Mouse (Mus musculus): ENCODE results near the gene Slc5a6. TPM values are rescaled to one million over a fixed set of nuclear protein-coding genes. Genes with fewer than 3 reads are reported as not detected.

The Slc5a6 gene
- polyA plus RNA-seq (2015; fragmentation: Nextera tagmentation; extraction: Ambion mirVana), result 2.3 and 3.0 TPM in 2 replicates

DNA sequence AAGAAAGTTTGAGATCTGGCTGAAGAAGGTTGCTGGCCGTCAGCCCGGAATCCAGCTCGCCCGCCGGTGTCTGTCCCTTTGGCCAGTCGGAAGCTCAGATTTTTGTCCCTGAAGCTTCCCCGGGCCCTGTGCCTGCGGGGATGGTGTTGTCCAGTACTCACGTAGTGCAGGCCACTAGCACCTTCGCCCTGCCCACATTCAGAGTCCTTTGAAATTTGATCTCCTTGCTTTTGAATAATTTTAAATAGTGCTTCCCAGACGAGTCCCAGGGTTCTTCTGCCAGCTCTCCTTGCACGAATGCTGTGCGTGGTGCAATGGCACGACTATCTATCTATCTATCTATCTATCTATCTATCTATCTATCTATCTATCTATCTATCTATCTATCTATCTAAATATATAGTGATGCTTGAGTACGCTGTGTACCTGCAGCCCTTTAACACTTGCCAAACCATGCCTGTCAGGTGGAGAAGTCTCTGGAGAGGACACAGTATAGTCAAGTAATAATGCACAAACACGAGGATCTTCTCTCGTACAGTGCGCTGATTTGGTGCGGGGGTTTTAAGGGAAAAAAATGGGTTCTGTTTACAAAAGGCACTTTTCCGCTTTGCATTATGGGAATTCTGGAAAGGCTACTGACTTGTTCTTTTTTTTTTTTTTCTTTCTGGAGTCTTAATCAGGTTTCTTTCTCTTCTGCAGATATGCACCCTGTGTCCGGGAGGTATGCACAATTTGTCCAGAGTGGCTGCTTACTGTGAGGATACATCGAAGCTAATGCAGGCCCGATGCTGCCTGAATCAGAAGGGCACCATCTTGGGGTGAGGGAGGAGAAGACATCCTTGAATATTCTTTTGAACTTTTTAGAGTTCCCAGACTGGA, at the start of gene Slc5a6:
Slc5a6 (minus strand) TSS at position 162 of the 879 bp plus-strand sequence.

DNA sequence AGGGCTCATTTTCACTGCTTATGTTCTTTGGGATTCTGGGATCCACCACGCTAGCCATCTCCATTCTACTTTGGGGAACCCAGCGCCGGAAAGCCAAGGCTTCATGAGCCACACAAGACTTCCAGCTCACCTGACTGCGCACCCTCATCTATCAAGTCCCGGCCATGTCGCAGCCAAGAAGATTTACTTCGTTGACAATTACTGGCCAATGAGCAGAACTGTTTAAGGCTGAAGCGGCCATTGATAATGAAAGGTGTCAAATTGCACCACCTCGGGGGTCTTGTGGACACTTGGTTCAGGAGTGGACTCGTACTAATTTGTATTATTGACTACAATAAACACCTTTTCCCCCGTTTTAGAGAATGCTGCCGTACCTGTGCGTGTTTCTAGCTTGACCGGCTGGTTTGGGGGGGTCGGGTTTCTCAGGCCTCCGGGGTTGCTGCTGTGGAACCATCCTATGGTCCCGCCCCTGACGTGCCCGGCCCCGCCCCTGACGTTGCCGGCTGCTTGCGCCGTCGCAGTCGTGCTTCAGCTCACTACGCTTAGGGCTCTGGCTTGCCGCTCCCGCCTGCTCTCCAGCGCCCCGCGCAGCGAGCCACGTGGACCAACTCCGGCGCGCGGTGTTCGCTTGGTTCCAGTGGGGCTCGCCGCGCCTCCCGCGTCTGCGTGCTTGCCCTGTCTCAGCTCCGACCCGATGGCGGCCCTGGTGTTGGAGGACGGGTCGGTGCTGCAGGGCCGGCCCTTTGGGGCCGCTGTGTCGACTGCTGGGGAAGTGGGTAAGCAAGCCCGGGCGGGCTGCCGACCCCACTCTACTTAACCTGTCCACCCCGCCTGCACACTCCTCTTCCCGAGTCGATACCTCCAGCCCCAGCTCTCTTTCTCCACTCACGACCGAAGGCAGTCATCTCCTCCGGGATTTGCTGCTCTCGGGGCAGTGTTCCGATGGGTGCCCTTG, 5.8 kb upstream of the Slc5a6 start, which contains the start of gene Cad:
Cad (plus strand) TSS at position 520 of the 955 bp plus-strand sequence.

DNA sequence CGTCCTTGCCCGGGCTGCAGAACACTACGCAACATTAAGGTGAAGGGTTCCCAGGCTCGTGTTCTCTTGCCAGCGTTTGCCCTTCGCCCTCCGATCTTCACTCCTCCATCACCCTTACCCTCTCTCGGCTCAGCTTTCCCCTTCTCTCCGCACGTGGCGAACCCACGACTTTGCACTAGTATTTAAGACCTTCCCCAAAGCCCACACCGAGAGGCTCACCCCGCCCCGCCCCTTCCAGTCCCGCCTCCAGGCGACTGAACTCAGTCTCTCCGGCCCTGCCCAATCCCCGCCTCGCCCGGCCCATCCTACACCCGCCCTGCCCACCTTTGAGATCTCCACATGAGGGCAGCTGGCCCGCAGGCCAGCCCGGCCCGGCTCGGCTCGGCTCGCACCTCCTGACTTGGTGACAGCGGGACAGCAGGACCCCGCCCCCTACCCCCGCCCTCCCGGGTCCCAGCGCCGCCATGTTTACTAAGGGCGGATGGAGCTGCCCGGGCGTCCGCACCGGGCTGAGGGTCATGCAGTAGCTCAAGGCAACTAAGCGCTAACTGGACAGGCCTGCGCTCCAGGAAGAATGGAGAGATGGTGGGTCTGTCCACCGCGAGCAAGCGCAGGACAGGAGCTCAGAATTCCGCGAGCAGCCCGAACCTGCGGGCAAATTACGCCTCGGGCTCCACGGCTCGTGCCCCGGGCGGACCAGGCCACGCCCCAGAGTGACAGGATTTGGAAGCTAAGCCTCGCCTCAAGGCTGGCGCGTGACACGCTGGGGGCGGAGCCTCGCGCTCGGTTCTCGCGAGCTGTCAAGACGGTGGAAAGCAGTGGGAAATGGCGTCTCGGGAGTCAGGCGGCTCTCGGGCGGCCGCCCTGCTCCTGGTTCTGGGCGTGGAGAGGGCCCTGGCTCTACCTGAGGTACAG, 619 bp downstream of the Slc5a6 start, which contains the start of gene Atraid:
Atraid (plus strand) TSS at position 465 of the 915 bp plus-strand sequence.

Other genes with a start within 250 kb of the Slc5a6 start
- gene Mapre3, start 234.3 kb downstream of the Slc5a6 start, polyA plus RNA-seq (2015; fragmentation: Nextera tagmentation; extraction: Ambion mirVana), result 3.3 and 4.7 TPM in 2 replicates
- 23.9 and 27.9 TPM in 2 replicates for gene Tmem214, start 180.9 kb downstream of the Slc5a6 start, polyA plus RNA-seq (2015; fragmentation: Nextera tagmentation; extraction: Ambion mirVana)
- 4.5 and 6.0 TPM in 2 replicates for gene Agbl5, start 160.2 kb downstream of the Slc5a6 start, polyA plus RNA-seq (2015; fragmentation: Nextera tagmentation; extraction: Ambion mirVana)
- gene Ost4, start 141.1 kb downstream of the Slc5a6 start, polyA plus RNA-seq (2015; fragmentation: Nextera tagmentation; extraction: Ambion mirVana), result 368 TPM in 2 replicates
- 90.2 and 121 TPM in 2 replicates for gene Emilin1, start 135.5 kb downstream of the Slc5a6 start, polyA plus RNA-seq (2015; fragmentation: Nextera tagmentation; extraction: Ambion mirVana)
- 40.3 and 50.8 TPM in 2 replicates for gene Khk, start 127.5 kb downstream of the Slc5a6 start, polyA plus RNA-seq (2015; fragmentation: Nextera tagmentation; extraction: Ambion mirVana)
- gene Cgref1, start 103.3 kb downstream of the Slc5a6 start, polyA plus RNA-seq (2015; fragmentation: Nextera tagmentation; extraction: Ambion mirVana), result 0.46 and 0.78 TPM in 2 replicates
- gene Preb, start 88.6 kb downstream of the Slc5a6 start, polyA plus RNA-seq (2015; fragmentation: Nextera tagmentation; extraction: Ambion mirVana), result 80.8 and 94.5 TPM in 2 replicates
- gene Tcf23, start 80.3 kb downstream of the Slc5a6 start, polyA plus RNA-seq (2015; fragmentation: Nextera tagmentation; extraction: Ambion mirVana), result 0.67 and 0.78 TPM in 2 replicates
- 82.7 and 102 TPM in 2 replicates for gene Atraid, start 612 bp downstream of the Slc5a6 start, polyA plus RNA-seq (2015; fragmentation: Nextera tagmentation; extraction: Ambion mirVana)
- 13.9 and 14.0 TPM in 2 replicates for gene Cad, start 5.9 kb upstream of the Slc5a6 start, polyA plus RNA-seq (2015; fragmentation: Nextera tagmentation; extraction: Ambion mirVana)
- gene Dnajc5g, start 57.4 kb upstream of the Slc5a6 start, polyA plus RNA-seq (2015; fragmentation: Nextera tagmentation; extraction: Ambion mirVana), result not detected in 2 replicates
- gene Slc30a3, start 59.3 kb upstream of the Slc5a6 start, polyA plus RNA-seq (2015; fragmentation: Nextera tagmentation; extraction: Ambion mirVana), result not detected in 2 replicates
- gene Trim54, start 67.8 kb upstream of the Slc5a6 start, polyA plus RNA-seq (2015; fragmentation: Nextera tagmentation; extraction: Ambion mirVana), result not detected in 2 replicates
- not detected in 2 replicates for gene Ucn, start 89.9 kb upstream of the Slc5a6 start, polyA plus RNA-seq (2015; fragmentation: Nextera tagmentation; extraction: Ambion mirVana)
- gene Mpv17, start 105.3 kb upstream of the Slc5a6 start, polyA plus RNA-seq (2015; fragmentation: Nextera tagmentation; extraction: Ambion mirVana), result 18.6 and 23.3 TPM in 2 replicates
- 0.81 and 1.0 TPM in 2 replicates for gene Gm29609, start 131.0 kb upstream of the Slc5a6 start, polyA plus RNA-seq (2015; fragmentation: Nextera tagmentation; extraction: Ambion mirVana)
- gene Gtf3c2, start 131.2 kb upstream of the Slc5a6 start, polyA plus RNA-seq (2015; fragmentation: Nextera tagmentation; extraction: Ambion mirVana), result 32.6 and 32.8 TPM in 2 replicates
- 59.4 and 66.3 TPM in 2 replicates for gene Snx17, start 144.3 kb upstream of the Slc5a6 start, polyA plus RNA-seq (2015; fragmentation: Nextera tagmentation; extraction: Ambion mirVana)
- gene Eif2b4, start 144.5 kb upstream of the Slc5a6 start, polyA plus RNA-seq (2015; fragmentation: Nextera tagmentation; extraction: Ambion mirVana), result 50.9 and 53.3 TPM in 2 replicates
- 3.3 and 3.5 TPM in 2 replicates for gene Zfp513, start 153.4 kb upstream of the Slc5a6 start, polyA plus RNA-seq (2015; fragmentation: Nextera tagmentation; extraction: Ambion mirVana)
- 120 and 133 TPM in 2 replicates for gene Ppm1g, start 171.8 kb upstream of the Slc5a6 start, polyA plus RNA-seq (2015; fragmentation: Nextera tagmentation; extraction: Ambion mirVana)
- 54.5 and 67.5 TPM in 2 replicates for gene Nrbp1, start 191.9 kb upstream of the Slc5a6 start, polyA plus RNA-seq (2015; fragmentation: Nextera tagmentation; extraction: Ambion mirVana)
- gene Gm9970, start 192.3 kb upstream of the Slc5a6 start, polyA plus RNA-seq (2015; fragmentation: Nextera tagmentation; extraction: Ambion mirVana), result 0.42 and 0.48 TPM in 2 replicates
- 6.8 and 10.3 TPM in 2 replicates for gene Krtcap3, start 202.8 kb upstream of the Slc5a6 start, polyA plus RNA-seq (2015; fragmentation: Nextera tagmentation; extraction: Ambion mirVana)
- gene Ift172, start 242.2 kb upstream of the Slc5a6 start, polyA plus RNA-seq (2015; fragmentation: Nextera tagmentation; extraction: Ambion mirVana), result 6.0 and 6.3 TPM in 2 replicates
- gene Fndc4, start 247.2 kb upstream of the Slc5a6 start, polyA plus RNA-seq (2015; fragmentation: Nextera tagmentation; extraction: Ambion mirVana), result 6.5 and 6.7 TPM in 2 replicates
- gene Gckr, start 248.5 kb upstream of the Slc5a6 start, polyA plus RNA-seq (2015; fragmentation: Nextera tagmentation; extraction: Ambion mirVana), result 0.18 TPM in 1 of 2 replicates, not detected in the other

Measured in spleen, postnatal 0 days (tissue).